Mouse (Mus musculus) forelimb bud, embryonic 11.5 days (tissue): ENCODE measurements around the gene Carm1.
A peak's percentile ranks its signal among the peaks of the same experiment; 100 is the strongest.
"Not testable (repeated sequence)": the region's sequence is repeated elsewhere in the genome, so short reads cannot be mapped to it uniquely, and the experiment has no call there.

Source experiments
- DNase-seq: peaks from one replicate; pipeline ENCODE4 v3.0.0-alpha.2; 2012; ENCODE audit warnings: low read depth, low spot score

The Carm1 gene

DNA sequence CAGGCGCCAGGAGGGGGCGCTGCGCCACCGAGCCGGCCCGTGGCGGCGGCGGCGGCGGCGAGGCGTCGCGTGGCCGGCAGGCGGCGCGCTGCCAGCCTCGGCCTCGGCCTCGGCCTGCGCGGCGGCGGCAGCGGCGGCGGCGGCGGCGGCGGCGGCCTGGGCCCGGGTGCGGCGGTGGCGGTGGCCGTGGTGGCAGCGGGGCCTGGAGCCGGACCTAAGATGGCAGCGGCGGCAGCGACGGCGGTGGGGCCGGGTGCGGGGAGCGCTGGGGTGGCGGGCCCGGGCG, at the start of gene Carm1:
Gene Carm1 (plus strand): TSS at position 106 of the 286 bp plus-strand sequence.
- DNase-seq, result no peak

GRCm38 (mm10) chr9:21497050-21497542, 49.6 kb upstream of the Carm1 start:
- DNase-seq, result no peak

DNA sequence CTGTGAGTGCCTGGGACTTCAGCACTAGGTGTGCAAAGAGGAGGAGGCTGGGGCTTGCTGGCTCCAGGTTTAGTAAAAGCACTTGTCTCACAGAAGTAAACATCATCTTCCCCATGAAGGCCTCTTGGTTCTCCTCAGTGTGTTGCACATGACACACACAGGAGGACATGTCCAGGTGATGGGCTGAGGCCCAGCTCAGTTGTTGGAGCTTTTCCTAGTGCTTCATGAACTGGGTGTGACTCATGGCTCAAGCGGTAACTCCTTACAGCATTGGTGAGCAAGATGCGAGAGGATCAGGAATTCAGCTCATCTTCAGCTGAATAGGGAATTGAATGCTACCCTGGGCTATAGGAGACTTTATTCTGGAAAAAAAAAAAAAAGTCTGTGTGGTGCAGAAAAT, 49.0 kb upstream of the Carm1 start:
- no peak for DNase-seq

DNA sequence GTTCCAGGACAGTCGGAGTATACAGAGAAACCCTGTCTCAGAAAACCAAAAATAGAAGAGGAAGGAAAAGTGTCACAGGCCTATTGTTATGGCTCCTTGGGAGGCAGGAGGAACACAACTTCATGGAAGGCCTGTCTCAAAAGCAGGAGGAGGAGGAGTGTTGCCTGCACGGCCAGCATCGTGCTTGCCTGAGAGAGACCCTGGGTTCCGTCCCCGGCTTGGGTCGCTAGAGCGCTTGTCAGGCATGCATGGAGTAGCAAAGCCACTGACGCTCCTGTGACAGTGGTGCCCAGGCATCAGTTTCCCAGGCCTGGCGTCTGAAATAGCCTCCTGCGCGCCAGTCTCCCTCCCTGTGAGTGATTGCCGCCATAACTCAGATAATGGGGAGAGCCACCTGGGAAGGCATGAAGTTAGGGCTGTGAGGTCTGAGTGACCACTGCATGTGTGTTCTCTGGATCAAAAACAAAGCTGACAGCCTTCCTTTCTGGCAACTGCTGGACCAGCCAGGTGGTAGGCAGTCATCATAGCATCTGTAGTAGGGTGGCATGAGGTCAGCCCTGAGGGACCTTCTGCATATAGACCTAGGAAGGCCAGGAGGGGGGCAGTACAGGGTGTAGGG, 48.3 kb upstream of the Carm1 start:
- no peak for DNase-seq

GRCm38 (mm10) chr9:21503352-21503751, 43.3 kb upstream of the Carm1 start:
- no peak for DNase-seq

- no peak for DNase-seq
Measured at GRCm38 (mm10) chr9:21505767-21506166, 40.9 kb upstream of the Carm1 start.

DNA sequence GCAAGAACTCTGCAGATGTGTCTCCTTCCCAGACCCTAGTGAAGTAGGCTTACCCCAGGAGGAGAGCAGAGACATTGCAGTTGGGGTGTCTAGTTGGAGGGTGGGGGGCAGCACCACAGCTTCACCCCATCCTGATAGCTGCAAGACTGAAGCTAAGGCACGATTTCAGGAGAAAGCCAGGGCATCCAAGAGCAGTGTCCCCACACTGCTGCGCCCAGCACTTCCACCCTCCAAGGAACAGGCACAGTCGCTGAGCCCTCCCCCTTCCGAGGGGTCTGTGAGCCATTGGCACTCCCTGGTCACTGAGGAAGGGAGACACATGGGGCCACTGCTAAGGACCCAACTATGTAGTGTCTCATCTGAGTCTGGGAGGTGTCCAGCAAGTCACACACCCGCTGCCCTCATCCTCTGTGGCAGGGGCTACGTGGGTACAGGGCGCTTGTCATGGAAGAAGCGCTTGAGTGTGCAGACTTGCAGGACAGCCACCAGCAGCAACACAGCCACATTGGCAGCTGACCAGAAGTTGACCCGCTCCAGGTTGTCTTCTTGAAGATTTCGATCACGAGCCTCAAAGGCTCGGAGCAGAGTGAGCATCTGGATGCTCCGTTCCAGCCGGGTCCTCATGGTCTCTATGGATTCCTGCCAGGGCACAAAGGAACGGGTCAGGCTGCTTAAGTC, 38.8 kb upstream of the Carm1 start:
- no peak for DNase-seq

- no peak for DNase-seq
Measured at GRCm38 (mm10) chr9:21508871-21509404, 37.8 kb upstream of the Carm1 start.

GRCm38 (mm10) chr9:21509772-21510688, 36.7 kb upstream of the Carm1 start, which contains the start of gene Tmed1:
Gene Tmed1 (minus strand): TSS chr9:21510252.
- DNase-seq, result peak; percentile 95

GRCm38 (mm10) chr9:21510689-21511015, 36.0 kb upstream of the Carm1 start:
- DNase-seq, result no peak

DNA sequence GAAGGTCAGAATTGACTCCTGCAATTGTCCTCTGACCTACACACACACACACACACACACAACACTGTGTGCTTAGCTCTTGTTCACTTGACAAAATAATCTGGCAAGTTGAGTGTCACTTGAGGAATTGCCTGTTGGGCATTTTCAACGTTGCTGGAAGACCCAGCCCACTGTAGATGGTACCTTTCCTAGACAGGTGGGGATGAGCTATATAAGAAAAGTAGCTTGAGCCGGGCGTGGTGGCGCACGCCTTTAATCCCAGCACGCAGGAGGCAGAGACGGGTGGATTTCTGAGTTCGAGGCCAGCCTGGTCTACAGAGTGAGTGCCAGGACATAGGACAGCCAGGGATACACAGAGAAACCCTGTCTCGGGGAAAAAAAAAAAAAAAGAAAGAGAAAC, 35.6 kb upstream of the Carm1 start:
- no peak for DNase-seq

DNA sequence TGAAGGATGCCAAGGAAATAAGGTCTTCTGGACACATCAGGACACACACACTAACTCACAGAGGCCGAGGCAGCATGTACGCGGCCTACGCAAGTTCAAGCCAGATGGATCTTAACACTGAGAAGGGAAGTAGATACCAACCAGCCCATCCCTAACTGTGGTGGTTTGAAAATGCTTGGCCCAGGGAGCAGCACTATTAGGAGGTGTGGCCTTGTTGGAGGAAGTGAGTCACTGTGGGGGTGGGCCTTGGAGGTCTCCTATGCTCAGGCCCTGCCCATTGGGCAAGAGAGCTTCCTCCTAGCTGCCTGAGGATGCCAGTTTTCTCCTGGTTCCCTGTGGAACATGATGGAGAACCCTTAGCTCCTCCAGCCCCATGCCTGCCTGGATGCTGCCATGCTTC, 33.2 kb upstream of the Carm1 start:
- DNase-seq, result no peak

GRCm38 (mm10) chr9:21517947-21518495, 28.7 kb upstream of the Carm1 start:
- no peak for DNase-seq

- not testable (repeated sequence) for DNase-seq
Measured at GRCm38 (mm10) chr9:21518690-21519089, 28.0 kb upstream of the Carm1 start.

GRCm38 (mm10) chr9:21525142-21525936, 21.4 kb upstream of the Carm1 start:
- DNase-seq, result no peak

GRCm38 (mm10) chr9:21525937-21526633, 20.6 kb upstream of the Carm1 start, which contains the start of gene AB124611:
Gene AB124611 (plus strand): TSS chr9:21526176.
- no peak for DNase-seq

GRCm38 (mm10) chr9:21526634-21526944, 20.1 kb upstream of the Carm1 start:
- DNase-seq, result no peak

- no peak for DNase-seq
Measured at GRCm38 (mm10) chr9:21527100-21527801, 19.4 kb upstream of the Carm1 start.

DNA sequence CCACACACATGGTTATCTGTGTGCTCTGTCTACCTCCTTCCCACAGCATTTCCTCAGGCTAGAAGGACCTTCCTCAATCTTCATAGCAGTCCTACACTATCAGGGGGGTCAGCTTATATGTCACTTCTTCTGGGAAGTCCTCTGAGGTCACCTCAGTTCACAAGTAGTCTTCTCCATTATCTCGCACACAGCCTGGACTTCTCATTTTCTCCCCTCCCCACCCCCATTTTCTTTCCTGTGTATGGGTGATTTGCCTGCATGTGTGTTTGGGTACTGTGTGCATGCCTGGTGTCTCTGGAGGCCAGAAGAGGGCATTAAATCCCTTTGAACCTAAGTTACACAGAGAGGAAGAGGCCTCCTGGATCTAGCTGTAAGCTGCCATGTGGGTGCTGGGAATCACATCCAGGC, 18.8 kb upstream of the Carm1 start:
- no peak for DNase-seq

DNA sequence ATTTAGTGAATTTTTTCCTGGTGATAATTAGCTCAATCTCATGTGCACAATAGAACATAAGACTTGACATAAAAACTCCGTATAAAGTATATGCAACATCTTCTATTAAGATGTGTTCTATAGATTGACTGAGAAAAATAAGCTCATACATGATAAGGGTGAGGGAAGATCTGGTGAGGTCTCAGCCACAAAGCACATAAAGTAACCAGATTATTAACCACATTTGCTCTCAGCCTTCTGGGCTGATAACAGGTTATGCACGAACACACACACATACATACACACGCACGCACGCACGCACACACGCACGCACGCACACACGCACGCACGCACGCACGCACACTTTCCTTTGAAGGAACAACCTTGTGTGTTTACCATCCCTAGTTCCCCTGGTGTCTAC, 10.2 kb upstream of the Carm1 start:
- DNase-seq, result no peak
